Comparison of ENCODE assay signal across 19 mouse cellular contexts in the genomic region with DNA sequence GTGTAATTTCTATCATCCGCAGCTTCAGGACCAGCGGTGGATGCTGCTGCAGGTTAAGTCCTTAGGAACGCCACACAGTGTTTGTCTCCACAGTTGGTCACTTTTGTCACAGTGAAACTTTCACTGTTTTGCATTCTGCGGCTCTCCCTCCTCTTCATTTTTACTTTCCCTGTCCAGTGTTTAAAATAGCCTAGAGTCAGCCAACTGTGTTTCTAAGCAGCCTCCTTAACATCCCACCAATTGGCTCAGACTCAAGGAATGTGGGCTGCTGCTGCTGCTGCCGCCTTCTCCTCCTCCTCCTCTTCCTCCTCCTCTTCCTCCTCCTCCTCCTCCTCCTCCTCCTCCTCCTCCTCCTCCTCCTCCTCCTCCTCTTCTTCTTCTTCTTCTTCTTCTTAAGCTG. TPM values are rescaled to one million over a fixed set of nuclear protein-coding genes. Genes with fewer than 3 reads are reported as not detected.
DNase-seq lines count a peak whose midpoint lies in the region; ATAC-seq and TF ChIP-seq lines count a peak whose summit lies in the region.
"Had no signal": no experiment of that assay in that cellular context is flagged by ENCODE, and none has a peak within 500 bp of the region (broad histone marks: within the 10 kb centered on the region; RNA-seq: fewer than 3 reads in every experiment).

No protein-coding gene starts in this region.

- peak overlapping the region; percentile 48 for H3K4me2 ChIP-seq in heart, embryonic 15.5 days
- no peak overlapping the region for H3K4me2 ChIP-seq in kidney, embryonic 15.5 days
- H3K4me2 ChIP-seq in liver, postnatal 0 days (ENCODE audit: low read depth, low read length) = no peak overlapping the region
- H3K4me2 ChIP-seq: limb, embryonic 13.5 days; neural tube, embryonic 13.5 days had no signal

- no peak overlapping the region for H3K4me3 ChIP-seq in heart, embryonic 15.5 days
- H3K4me3 ChIP-seq in kidney, embryonic 15.5 days (replicated peaks) = no peak overlapping the region
- no peak overlapping the region for H3K4me3 ChIP-seq in liver, postnatal 0 days (ENCODE audit: low read depth, low read length)
- H3K4me3 ChIP-seq: limb, embryonic 13.5 days; megakaryocyte, embryonic 14.5 days; neural tube, embryonic 13.5 days had no signal

- no peak for TF ChIP-seq EP300 in liver, postnatal 0 days (IDR thresholded peaks at IDR 0.05; ENCODE audit: low read depth)

- no peaks in the 10 kb centered on the region for H3K9me3 ChIP-seq in heart, embryonic 15.5 days (replicated peaks)
- H3K9me3 ChIP-seq in kidney, embryonic 15.5 days (replicated peaks) = no peaks in the 10 kb centered on the region
- H3K9me3 ChIP-seq in liver, postnatal 0 days (ENCODE audit: low read length) = no peaks in the 10 kb centered on the region
- H3K9me3 ChIP-seq: limb, embryonic 13.5 days; neural tube, embryonic 13.5 days had no signal

- TF ChIP-seq CTCF in liver, postnatal 0 days (IDR thresholded peaks at IDR 0.05; ENCODE audit: low read depth) = no peak

- no peaks in the 10 kb centered on the region for H3K27me3 ChIP-seq in heart, embryonic 15.5 days
- H3K27me3 ChIP-seq in kidney, embryonic 15.5 days = no peaks in the 10 kb centered on the region
- no peaks in the 10 kb centered on the region for H3K27me3 ChIP-seq in liver, postnatal 0 days (ENCODE audit: insufficient read depth, low read length)
- H3K27me3 ChIP-seq: limb, embryonic 13.5 days; neural tube, embryonic 13.5 days had no signal

- no peak overlapping the region for H3K9ac ChIP-seq in heart, embryonic 15.5 days
- no peak overlapping the region for H3K9ac ChIP-seq in kidney, embryonic 15.5 days
- no peak overlapping the region for H3K9ac ChIP-seq in liver, postnatal 0 days (replicated peaks)
- H3K9ac ChIP-seq: limb, embryonic 13.5 days; liver, embryonic 14.5 days; neural tube, embryonic 13.5 days had no signal

- DNase-seq in heart, postnatal 4 days = no peak
- no peak for DNase-seq in kidney, postnatal 25 days
- peak; percentile 10 for DNase-seq in right cerebral cortex, adult 18-20 months
- no peak for DNase-seq in right cerebral cortex, postnatal 14 days
- DNase-seq in liver, postnatal 0 days = no peak
- DNase-seq: adrenal gland, postnatal 36 days; B cell, adult 2 months; cerebellum, adult 2 months; cerebellum, postnatal 36 days; lung, postnatal 10 days; midbrain, embryonic 14.5 days; spleen, adult 18-20 months had no signal

- WGBS in heart, embryonic 15.5 days = 51% methylated on average over 5 of the region's 5 CpGs
- WGBS in kidney, embryonic 15.5 days = 56% methylated on average over 5 of the region's 5 CpGs
- 84% methylated on average over 5 of the region's 5 CpGs for WGBS in liver, postnatal 0 days (ENCODE audit: insufficient replicate concordance)

- no peaks in the 10 kb centered on the region for H3K36me3 ChIP-seq in heart, embryonic 15.5 days
- peaks cover 4% of the 10 kb centered on the region; the same call in 1 of the 2 replicates for H3K36me3 ChIP-seq in kidney, embryonic 15.5 days
- H3K36me3 ChIP-seq in liver, postnatal 0 days (replicated peaks; ENCODE audit: insufficient read depth, low read length) = no peaks in the 10 kb centered on the region
- H3K36me3 ChIP-seq: limb, embryonic 13.5 days; neural tube, embryonic 13.5 days had no signal

- H3K4me1 ChIP-seq in heart, embryonic 15.5 days (replicated peaks) = peaks cover 44% of the 10 kb centered on the region
- peaks cover 71% of the 10 kb centered on the region for H3K4me1 ChIP-seq in kidney, embryonic 15.5 days
- no peaks in the 10 kb centered on the region for H3K4me1 ChIP-seq in liver, postnatal 0 days (ENCODE audit: insufficient read depth)
- H3K4me1 ChIP-seq: megakaryocyte, embryonic 14.5 days had no signal

- peak overlapping the region; percentile 66 for H3K27ac ChIP-seq in heart, embryonic 15.5 days
- peak overlapping the region; percentile 71 for H3K27ac ChIP-seq in kidney, embryonic 15.5 days
- H3K27ac ChIP-seq in liver, postnatal 0 days (ENCODE audit: low read depth) = no peak overlapping the region
- H3K27ac ChIP-seq: limb, embryonic 13.5 days; liver, embryonic 14.5 days; neural tube, embryonic 13.5 days had no signal

- no peak for ATAC-seq in heart, embryonic 15.5 days (replicated peaks; ENCODE audit: insufficient number of reproducible peaks, insufficient read depth, low FRiP score, low read depth)
- 0 out of 2 replicates have a peak, but pooled peaks have one; percentile 5 for ATAC-seq in kidney, embryonic 15.5 days (replicated peaks; ENCODE audit: low FRiP score)
- ATAC-seq in liver, postnatal 0 days = no peak
- ATAC-seq: hindbrain, embryonic 16.5 days had no signal

RNA-seq across cellular contexts. Expression of gene Ptpn14, which starts 22.2 kb away (rescaled TPM):
- polyA plus RNA-seq in heart, embryonic 15.5 days (2015; fragmentation: Nextera tagmentation; extraction: Ambion mirVana) = 7.0 and 10.2 TPM in 2 replicates
- 10 to 100 TPM; 31.0 to 33.3 TPM for total RNA-seq in heart, postnatal 4 days (2021)
- polyA plus RNA-seq in kidney, embryonic 15.5 days (2015; fragmentation: Nextera tagmentation; extraction: Ambion mirVana) = 17.1 and 17.3 TPM in 2 replicates
- 0.27 and 0.33 TPM in 2 replicates for polyA plus RNA-seq in liver, postnatal 0 days (2015; fragmentation: Nextera tagmentation; extraction: Ambion mirVana)
